Mouse (Mus musculus) mouse embryonic stem cell (cell line): ENCODE measurements at regions not wholly inside any gene's neighbourhood (a gene's known extent, or its start where the extent isn't known, plus 50 kb on each side); places are given as distances from the start of the nearest gene placed in this dataset.

Experiments used
- in situ Hi-C, 2 experiments: fragments of 300-500 bp; cut with MboI; formaldehyde crosslinking; loops; 1 replicate in 1 of 2; 3 replicates in 1 of 2; pipeline ENCODE4 v1.14.3; 2019 to 2020; ENCODE audit warnings: low sequenced_read_pairs in 2 of 2, low pct_unique_long_range_greater_than_20kb in 1 of 2, mixed read lengths in 1 of 2; ENCODE audit not compliant: unreplicated experiment in 1 of 2

DNA sequence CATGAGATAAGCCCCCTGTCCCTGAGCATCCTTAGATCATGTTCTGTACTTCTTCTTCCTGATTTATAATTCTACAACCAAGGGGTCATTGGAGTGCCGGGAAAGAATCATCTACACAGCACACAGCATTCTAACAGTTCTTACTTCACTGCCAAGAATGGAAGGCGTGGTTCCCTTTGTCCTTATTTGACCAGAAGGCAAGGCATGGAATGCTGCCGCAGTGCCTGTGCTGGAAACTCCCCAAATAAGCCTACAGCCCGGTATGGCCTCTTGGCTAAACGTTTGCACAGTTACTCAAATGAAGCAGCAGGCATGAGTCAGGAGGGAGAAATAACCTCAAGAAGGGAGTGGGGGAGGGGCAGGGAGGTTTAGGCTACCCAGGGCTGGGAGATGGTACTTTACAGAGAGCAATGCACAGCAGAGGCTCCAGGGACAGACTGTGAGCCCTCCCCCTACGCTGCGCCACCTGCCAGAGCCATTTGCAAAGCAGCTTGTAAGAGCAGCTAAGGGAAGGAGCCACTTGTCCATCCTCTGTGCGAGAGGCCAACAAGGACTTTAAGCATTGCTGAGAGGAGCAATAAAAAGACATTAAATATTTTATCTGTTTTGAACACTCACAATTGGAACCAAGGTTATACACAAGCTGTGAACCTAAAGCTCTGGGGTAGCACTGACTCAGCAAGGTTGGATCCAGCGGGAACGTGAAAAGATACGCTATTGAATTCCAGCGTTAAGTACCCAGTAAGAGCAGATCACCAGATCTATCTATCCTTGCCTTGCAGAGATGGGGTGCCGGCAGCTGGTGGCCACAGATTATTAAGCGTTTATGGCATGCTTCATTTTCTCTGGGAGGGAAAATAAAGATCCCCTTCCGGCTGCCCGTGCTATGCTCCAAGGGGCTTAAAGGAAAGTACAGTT is 104.2 kb upstream of the Klf7 start:
- in situ Hi-C loops = no loop called here

DNA sequence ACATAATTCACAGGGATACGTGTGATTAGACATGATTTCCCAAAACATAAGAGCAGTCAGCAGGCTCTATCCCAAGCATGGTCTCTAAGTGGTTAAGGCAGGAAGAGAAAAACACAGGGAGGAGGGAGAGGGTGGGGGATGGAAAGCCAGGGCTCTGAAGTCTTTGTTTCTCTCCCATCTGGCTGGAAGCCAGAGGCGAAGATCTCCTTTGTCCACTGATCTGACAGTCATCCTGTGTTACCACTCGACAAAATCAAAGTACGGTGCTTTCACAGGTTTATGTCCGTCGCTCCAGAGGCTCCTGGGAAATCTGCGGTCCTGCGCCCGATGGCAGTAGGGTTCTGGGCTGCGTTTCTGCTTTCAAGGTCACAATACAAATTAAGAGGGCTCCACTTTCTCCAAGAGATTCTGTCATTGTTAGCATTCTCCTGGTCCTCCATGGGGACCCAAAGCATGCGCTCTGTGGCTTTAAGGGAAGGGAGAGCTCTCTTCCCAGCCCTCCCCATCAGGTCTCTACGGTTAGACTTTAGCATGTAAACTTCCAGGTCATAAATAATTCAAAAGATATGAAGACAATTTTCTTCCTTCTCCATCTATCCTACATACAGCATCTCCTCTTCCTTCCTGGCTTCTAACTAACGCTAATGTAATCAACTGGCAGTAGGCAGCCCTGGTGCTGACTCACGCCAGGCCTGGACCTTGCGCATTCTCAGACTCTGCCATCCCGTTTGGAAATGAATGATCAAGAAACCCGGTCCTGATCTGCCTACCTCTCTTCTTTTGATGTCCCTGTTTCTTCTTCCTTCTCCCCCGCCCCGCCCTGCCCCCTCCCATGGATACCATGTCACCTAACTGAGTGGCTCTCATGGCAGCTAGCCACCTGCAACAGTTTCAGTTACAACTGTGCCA is 102.0 kb upstream of the Klf7 start:
- in situ Hi-C loops = no loop called here

DNA sequence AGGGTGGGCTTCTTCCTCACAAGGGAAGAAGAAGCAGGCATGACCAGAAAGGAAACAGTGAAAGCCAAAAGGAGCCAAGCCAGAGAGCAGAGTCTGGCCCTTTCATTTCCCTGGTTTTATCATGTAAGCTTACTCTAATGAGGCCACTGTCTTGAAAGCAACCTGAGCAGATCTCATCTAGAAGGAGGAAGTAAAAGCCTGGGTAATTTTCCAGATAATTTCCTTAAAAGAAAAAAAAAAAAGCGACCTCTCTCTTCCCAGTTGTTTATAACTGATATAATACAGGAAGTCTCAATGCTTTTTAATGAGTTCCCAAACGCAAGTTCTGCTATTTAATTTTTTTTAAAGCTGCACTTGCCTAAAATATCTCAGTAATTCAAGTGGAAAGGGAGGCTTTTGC is 100.4 kb upstream of the Klf7 start:
- in situ Hi-C loops = no loop called here

DNA sequence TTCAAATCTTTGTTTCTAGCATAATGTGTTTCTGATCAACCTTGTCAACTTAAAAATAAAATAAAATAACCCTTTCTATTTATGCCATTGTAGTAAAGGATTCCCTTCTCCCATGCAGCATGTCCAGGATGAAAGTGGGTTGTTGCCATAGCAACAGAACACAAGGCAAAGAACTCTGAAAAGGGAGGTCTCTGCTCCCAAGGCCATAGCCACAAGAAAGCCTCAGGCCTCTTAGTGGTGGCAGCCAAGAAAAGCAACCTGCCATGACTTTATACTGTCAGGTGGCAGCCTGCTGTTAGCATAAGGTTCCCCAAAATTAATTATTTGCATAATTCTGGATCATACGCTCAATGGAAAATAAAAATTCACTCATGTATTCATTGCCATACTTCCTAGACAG is 98.4 kb upstream of the Klf7 start:
- in situ Hi-C loops = no loop called here

DNA sequence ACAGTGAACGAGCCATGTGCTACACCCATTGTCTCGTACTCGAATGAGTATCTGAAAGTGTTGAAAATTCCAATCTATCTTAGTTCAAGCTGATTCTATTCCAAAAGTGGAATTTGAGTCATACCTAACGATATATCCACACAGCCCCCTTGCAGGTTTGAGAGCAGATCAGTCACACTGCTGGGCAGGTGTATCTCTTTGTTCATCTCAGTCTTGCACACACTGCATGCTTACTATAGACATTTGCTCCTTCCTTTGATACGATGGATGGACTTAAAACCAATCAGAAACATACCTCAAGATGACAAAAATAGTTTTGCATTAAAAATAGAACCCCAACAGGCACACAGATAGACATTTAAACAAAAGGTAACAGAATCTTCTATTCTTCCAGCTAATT is 98.0 kb upstream of the Klf7 start:
- in situ Hi-C loops = no loop called here

DNA sequence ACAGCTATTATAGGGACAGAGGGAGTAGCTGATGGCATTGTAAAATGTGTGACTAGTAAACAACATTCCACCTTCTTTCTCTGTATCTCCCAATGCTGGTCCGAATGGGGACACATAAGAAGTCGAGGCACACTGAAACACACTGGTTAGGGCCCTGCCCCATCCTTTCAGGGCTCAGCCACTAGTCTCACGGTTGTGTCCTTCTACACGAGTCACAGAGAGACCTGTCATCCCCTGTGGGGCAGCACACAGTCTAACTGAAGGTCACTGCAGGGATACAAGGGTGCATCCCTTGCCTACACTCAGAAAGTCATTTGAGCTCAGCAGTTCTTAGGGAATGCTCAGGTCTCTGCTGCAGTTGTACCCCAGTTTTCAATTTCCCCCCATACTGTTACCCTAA is 93.6 kb upstream of the Klf7 start:
- in situ Hi-C loops = no loop called here

DNA sequence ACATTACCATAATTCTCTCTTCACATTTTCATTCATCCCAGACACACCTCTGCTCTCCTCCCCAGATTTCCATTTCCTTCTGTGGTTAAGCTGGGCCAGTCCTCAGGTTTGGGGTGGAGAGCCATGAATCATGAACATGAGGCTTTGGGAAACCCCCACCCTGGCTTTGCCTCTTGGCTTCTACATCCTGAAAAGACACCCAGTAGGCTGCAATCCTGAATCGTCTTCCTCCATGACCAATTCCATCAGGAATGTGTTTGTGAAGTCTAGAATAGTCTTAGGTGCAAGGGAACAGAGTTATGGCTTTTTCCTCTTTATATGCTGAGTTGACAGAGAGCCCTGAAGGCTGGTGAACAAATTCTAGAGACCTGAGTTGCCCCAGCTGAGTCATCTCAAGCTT is 87.0 kb upstream of the Klf7 start:
- in situ Hi-C loops = no loop called here

DNA sequence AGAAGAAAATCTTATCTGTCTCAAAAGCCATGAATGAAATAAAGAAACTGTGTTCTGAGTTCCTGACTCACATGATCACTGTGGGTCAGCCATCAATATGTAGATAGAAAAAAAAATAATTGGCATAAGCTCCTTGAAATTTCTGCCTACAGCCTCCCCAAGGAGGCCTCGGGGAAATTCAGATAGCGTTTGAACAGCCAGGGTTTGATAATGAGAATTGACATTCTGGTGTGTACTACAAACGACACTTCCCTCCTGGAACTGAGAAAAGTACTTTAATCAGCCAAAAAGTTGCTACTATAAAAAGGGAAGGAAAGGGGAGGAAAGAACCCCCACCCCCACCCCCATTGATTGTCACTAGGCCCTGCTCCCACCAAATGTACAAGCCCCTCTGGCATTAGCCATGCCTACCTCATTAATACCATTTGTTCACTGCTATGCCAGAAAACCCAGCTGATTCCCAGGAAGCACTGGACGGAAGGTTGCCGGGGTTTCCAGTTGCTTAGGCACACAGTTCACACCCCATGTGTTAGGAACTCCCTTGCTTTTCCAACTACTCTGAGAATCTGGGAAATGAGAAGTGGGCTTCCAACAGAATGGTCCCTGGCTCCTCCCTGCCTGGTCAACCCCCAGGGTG is 78.4 kb upstream of the Klf7 start:
- in situ Hi-C loops = no loop called here

DNA sequence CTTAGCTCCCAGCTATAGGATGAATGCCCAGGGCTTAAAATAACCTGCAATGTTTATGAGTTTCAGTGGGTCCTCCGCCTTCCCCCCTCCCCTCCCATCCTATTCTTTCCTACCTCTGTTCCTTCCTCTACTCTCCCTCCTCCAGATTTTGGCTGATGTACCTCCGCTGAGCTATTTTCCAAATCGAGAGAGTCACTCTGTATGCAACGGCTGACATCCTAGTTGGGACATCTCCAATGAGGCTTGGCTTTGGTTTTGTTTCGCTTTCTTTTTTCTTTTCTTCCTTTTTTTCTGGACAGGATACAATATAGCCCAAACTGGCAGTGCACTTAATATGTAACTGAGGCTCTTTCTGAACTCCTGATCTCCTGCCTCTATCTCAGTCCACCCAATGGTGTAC is 76.7 kb upstream of the Klf7 start:
- in situ Hi-C loops = no loop called here

DNA sequence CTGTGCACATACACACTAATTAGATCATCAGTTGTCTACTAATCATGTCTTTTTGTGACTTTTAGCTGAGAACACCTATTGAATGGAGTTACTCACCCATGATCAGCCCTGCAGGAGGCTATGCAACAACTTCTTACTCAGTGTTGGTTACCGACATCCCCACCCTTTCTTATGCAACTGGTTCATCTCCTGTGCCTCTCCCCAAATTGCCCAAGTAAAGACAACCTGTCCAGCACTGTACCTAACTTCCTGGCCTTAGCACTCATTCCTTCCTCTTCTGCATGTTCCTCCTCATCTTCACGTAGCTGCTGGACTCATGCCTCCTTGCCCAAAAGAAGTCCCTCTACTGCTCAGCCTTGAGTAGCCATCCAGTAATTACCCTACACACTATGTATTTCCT is 76.2 kb upstream of the Klf7 start:
- in situ Hi-C loops = no loop called here

DNA sequence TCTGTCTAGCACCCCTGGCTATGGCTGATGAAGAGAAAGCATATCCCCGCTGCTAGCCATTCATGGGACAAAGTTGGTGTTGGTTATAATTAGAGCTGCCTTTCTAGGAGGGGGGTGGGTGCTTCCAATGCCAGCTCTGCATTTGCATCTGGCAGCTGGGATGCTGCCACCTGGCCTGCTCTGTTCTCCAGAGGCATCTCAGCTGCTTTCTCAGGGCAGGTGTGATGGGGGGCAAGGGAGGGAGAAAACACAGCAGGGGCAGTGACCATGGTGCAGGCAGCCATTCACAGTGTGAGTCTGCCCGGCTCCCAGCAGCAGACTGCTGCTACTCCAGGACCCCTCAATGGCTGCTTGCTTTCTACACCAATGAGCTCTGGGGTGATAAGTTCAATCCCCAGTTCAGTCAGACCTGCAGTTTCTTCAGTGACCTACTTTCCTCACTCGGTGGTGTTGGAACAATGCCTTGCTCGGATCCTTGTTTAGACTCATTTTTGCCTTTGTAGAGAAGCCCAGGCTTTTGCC is 73.9 kb upstream of the Klf7 start:
- in situ Hi-C loops = no loop called here

DNA sequence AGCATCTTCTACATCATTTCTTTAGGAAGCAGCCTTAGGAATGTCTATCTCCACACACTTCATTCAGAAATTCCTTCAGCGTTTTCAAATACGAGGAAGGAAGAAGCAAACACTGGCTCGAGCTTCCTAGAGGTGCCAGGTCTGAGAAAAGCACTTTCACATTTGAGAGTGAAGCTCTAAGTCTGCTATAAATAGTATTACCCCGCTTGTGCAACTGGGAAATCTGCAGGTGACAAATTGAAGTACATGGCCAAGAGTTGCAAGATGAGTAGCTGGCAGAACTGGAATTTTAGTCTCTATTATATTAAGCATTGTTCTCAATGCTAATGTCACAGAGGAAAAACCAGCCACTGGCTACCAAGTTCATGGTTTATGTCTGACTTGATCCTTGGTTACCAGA is 73.2 kb upstream of the Klf7 start:
- in situ Hi-C loops = no loop called here

DNA sequence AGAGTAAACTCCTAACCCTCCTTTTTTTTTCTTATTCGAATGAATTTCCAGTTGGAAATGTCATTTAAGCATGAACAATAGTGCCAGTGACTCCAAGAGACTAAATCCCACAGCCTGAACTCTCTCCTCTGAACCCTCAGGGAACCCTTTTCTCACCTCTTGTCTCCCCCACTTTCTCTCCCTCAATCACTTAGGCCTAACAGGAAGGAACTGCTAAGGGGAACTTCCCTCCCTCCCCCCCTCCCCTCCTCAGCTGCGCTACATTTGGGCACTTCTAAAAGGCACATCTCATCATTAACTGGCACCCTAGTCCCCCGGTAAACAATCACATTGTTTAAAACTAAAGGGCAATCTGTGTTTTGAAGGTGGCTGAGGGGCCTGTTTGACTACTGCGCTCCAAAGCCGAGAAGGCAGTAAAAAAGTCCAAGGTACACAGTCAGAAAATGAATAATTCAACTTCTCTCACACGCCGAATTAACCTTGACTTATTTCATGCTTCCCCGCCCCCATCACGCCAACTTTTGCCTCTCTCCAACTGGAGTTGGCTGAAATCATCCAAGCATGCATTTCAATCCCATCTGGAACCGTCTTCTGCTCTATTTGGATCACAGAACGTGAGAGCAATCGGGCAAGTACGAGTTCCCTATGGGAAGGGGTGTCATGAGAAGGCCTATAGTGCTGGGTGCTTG is 71.2 kb upstream of the Klf7 start:
- in situ Hi-C loops = no loop called here

DNA sequence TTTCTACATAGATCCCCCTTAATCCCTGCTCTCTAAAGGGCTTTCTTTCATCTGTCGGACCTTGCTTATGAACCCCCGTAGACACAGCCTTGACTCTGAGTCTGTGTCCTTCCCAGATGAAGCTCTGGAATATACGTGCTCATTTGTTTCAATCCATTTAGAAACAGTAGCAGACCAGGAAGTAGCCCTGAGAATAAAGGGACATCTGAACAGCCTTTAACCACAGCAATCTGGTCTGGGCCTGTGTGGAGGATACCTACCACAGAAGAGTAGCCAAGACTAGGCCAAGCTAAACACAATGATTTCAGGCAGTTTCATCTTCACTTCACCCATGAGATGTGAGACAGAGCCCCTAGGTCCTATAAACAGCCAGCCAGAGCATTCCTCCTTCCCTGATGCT is 70.7 kb upstream of the Klf7 start:
- in situ Hi-C loops = no loop called here

DNA sequence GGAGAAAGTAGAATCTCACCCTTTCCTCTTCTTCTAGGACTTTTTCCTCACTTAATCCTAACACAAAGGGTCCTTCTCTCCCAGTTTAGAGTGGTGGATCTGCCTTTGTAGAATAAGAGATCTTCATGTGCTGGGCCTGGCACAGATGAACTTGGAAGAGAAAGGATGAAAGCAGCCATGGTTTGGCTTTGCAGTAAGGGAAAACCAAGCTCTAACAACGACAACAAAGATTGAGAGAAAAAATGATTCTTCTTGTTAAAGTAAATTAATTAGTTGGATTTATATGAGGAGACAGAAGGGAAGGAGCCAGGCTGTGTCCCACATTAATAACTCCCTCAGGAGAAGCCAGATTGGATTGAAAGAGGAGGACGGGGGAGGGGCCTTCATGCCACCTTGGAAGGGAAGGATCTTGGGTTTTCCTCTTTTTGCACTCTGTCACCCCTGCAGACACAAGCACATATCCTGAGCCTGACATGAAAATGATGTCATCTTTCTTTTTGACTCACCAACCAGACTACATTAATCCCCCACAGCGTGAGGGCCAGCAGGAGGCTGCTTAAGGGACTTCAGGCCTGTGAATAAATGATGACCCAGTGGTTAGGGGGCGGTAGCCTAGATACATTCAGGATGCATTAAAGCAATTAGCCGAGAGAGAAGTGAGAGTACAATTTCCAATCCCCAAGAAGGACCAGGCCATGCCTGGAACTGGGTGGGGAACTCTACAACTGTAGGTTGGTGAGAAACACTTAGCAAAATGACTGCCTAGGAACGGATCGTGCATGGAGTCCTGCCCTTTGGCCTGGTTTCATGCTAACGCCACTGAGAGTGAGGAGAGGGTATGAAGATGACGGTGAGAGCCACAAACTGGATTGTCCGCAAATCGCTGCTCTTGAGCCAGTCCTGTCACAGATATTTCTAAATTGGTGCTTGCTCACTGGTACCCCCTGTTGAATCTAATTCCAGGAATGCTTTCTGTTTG is 69.4 kb upstream of the Klf7 start:
- in situ Hi-C loops = no loop called here

DNA sequence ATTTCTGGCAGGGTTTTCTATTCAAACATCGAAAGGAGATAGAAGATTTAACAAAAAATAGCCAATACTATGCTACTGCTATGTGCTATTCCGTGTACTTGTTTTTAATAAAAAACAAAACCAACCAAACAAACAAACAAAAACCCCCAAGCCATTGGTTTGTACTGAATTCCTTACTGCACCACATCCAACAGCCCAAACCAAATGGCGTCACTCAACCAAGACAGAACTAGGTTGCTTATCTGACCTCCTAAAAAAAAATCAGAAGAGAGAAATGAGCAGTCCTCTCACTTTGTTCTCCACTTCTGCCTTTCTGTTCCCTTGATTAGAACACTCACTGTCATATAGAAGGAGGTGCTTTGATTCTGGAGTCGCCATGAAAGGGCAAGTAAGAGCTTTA is 68.6 kb upstream of the Klf7 start:
- in situ Hi-C loops = no loop called here

DNA sequence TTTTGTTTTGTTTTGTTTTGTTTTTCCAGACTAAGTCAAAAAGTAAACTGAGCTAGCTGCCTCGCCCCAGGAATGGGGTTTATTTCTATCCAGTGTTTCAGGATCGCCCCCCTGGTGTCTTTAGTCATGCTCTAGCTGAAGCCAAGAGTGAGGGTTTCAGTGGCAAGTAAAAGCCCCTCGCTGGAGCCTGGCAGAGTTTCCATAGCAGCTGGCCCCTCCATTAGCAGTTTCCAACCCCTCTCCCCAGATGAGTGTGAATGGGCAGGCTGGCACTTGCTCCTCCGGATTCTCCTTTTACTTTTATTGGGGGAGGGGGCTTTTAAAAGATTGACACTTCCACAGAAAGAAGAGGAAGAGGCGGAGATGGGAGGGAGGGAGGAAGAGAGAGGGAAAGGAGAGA is 68.0 kb upstream of the Klf7 start:
- in situ Hi-C loops = no loop called here
